ENCODE assay signal across 8 mouse cellular contexts in the genomic region with DNA sequence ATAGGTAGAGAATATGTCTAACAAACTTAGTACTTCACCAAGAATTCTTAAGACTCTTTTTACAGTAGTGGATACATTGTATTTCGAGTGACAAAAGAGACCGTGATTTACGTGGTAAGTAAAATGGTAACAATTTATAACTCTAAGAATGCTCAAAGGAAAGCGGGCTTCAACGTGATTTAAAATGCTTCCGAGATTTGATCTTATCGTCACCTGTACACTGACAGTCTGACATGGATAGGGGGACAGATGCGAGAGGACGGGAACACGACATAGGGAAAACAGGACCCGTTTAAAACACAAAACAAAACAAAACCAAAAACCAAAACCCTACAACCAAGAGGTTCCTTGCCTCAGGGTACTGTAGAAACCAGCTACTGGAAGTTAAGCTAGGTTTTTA. TPM values are rescaled to one million over a fixed set of nuclear protein-coding genes. Genes with fewer than 3 reads are reported as not detected.
A peak's percentile ranks its signal among the peaks of the same experiment; 100 is the strongest.
DNase-seq lines count a peak whose midpoint lies in the region; ATAC-seq and TF ChIP-seq lines count a peak whose summit lies in the region.

No protein-coding gene starts in this region.

- TF ChIP-seq EP300 in stomach, postnatal 0 days (optimal IDR thresholded peaks at IDR 0.05), result no peak

- H3K4me3 ChIP-seq in erythroblast, embryonic 14.5 days (replicated peaks), result peak overlapping the region; percentile 87
- peak overlapping the region; percentile 100 for H3K4me3 ChIP-seq in testis, adult 2 months (ENCODE audit: control insufficient read depth, low read depth, low read length)
- H3K4me3 ChIP-seq in liver, embryonic 11.5 days (ENCODE audit: low read depth, low read length), result peak overlapping the region; percentile 93
- peak overlapping the region; percentile 80 for H3K4me3 ChIP-seq in stomach, postnatal 0 days (ENCODE audit: low read depth, low read length)

- H3K4me1 ChIP-seq in erythroblast, embryonic 14.5 days (ENCODE audit: control insufficient read depth), result peaks cover 32% of the 10 kb centered on the region
- H3K4me1 ChIP-seq in testis, adult 2 months (ENCODE audit: control insufficient read depth, insufficient read depth, low read length), result peaks cover 5% of the 10 kb centered on the region
- peaks cover 10% of the 10 kb centered on the region for H3K4me1 ChIP-seq in liver, embryonic 11.5 days (replicated peaks; ENCODE audit: control insufficient read depth, insufficient read depth, low read length)
- no peaks in the 10 kb centered on the region; the same call in 1 of the 2 replicates for H3K4me1 ChIP-seq in stomach, postnatal 0 days (replicated peaks; ENCODE audit: control insufficient read depth, insufficient read depth)

- WGBS in liver, embryonic 11.5 days, result 23% methylated on average over 11 of the region's 11 CpGs
- WGBS in stomach, postnatal 0 days, result 16% methylated on average over 11 of the region's 11 CpGs

- no peak for ATAC-seq in erythroblast, adult 5-6 weeks (replicated peaks; ENCODE audit: low FRiP score, poor library complexity, severe bottlenecking)
- no peak for ATAC-seq in liver, embryonic 11.5 days (replicated peaks; ENCODE audit: low FRiP score)
- no peak for ATAC-seq in stomach, postnatal 0 days (ENCODE audit: low FRiP score, low TSS enrichment)

- no peak for TF ChIP-seq CTCF in testis, adult 2 months (IDR thresholded peaks at IDR 0.05; ENCODE audit: control insufficient read depth, insufficient read depth, insufficient replicate concordance, low read depth, low read length)
- TF ChIP-seq CTCF in stomach, postnatal 0 days (IDR thresholded peaks at IDR 0.05; ENCODE audit: low read depth), result no peak

- H3K27ac ChIP-seq in testis, adult 2 months (ENCODE audit: control insufficient read depth, insufficient read depth, low read depth, low read length), result peak overlapping the region; percentile 98
- 0 out of 2 replicates have a peak overlapping the region, but pooled peaks have one; percentile 67 for H3K27ac ChIP-seq in liver, embryonic 11.5 days (ENCODE audit: low read depth, low read length)
- peak overlapping the region; percentile 83 for H3K27ac ChIP-seq in stomach, postnatal 0 days (replicated peaks)

- H3K4me2 ChIP-seq in liver, embryonic 11.5 days, result peak overlapping the region; percentile 85
- peak overlapping the region; percentile 80 for H3K4me2 ChIP-seq in stomach, postnatal 0 days (replicated peaks; ENCODE audit: low read depth)

- H3K9ac ChIP-seq in liver, embryonic 11.5 days (ENCODE audit: low read depth, low read length), result peak overlapping the region; percentile 85
- H3K9ac ChIP-seq in stomach, postnatal 0 days (ENCODE audit: low read length), result peak overlapping the region; percentile 74

- H3K27me3 ChIP-seq in erythroblast, embryonic 14.5 days (ENCODE audit: control insufficient read depth), result no peaks in the 10 kb centered on the region
- H3K27me3 ChIP-seq in testis, adult 2 months (ENCODE audit: control insufficient read depth, insufficient read depth, low read length), result no peaks in the 10 kb centered on the region
- H3K27me3 ChIP-seq in liver, embryonic 11.5 days (replicated peaks; ENCODE audit: control insufficient read depth, insufficient read depth, low read length), result no peaks in the 10 kb centered on the region
- no peaks in the 10 kb centered on the region for H3K27me3 ChIP-seq in stomach, postnatal 0 days (ENCODE audit: control insufficient read depth, insufficient read depth, low read length)

- TF ChIP-seq POLR2A in testis, adult 2 months (IDR thresholded peaks at IDR 0.05; ENCODE audit: control insufficient read depth, low read depth, low read length), result no peak

- H3K36me3 ChIP-seq in erythroblast, embryonic 14.5 days (ENCODE audit: control insufficient read depth), result peaks cover 45% of the 10 kb centered on the region
- peaks cover 3% of the 10 kb centered on the region for H3K36me3 ChIP-seq in testis, adult 2 months (ENCODE audit: control insufficient read depth, insufficient read depth, low read length)
- H3K36me3 ChIP-seq in liver, embryonic 11.5 days (ENCODE audit: control insufficient read depth, insufficient read depth, low read length), result peaks cover 30% of the 10 kb centered on the region
- peaks cover 3% of the 10 kb centered on the region for H3K36me3 ChIP-seq in stomach, postnatal 0 days (ENCODE audit: control insufficient read depth, insufficient read depth, low read length)

- H3K9me3 ChIP-seq in erythroblast, embryonic 14.5 days (ENCODE audit: control insufficient read depth, low read length), result no peaks in the 10 kb centered on the region
- H3K9me3 ChIP-seq in liver, embryonic 11.5 days (ENCODE audit: control insufficient read depth, low read length), result no peaks in the 10 kb centered on the region
- H3K9me3 ChIP-seq in stomach, postnatal 0 days (ENCODE audit: control insufficient read depth, low read length), result no peaks in the 10 kb centered on the region

- no peak for DNase-seq in testis, postnatal 10 days (ENCODE audit: low spot score)
- DNase-seq in liver, embryonic 11.5 days (ENCODE audit: low spot score), result no peak
- no peak for DNase-seq in stomach, postnatal 0 days (ENCODE audit: low spot score)
- no peak for DNase-seq in left cerebral cortex, adult 18-20 months (ENCODE audit: low spot score in 2 of 2)
- no peak for DNase-seq in adrenal gland, postnatal 14 days

RNA-seq across cellular contexts. Expression of a gene that starts 0.6 kb away (rescaled TPM):
- 0.06 TPM in 1 of 2 replicates, not detected in the other for polyA plus RNA-seq in erythroblast, embryonic 14.5 days (2012)
- 5.9 and 16.7 TPM in 2 replicates for total RNA-seq in erythroblast, adult 5-6 weeks (2015; ENCODE audit: low replicate concordance)
- 5.9 and 6.6 TPM in 2 replicates for total RNA-seq in erythroblast, adult 5-6 weeks (2017; ENCODE audit: low replicate concordance)
- polyA plus RNA-seq in testis, adult 2 months (2012; rRNA removed), result 19.8 and 22.1 TPM in 2 replicates
- polyA plus RNA-seq in liver, embryonic 11.5 days (2014; fragmentation: Nextera tagmentation; extraction: Ambion mirVana), result 23.8 and 26.5 TPM in 2 replicates
- polyA plus RNA-seq in stomach, postnatal 0 days (2015; fragmentation: Nextera tagmentation; extraction: Ambion mirVana), result 20.7 and 22.3 TPM in 2 replicates
- total RNA-seq in left cerebral cortex, adult 18-20 months (2021), result 10 to 100 TPM; 50.9 to 54.3 TPM
- total RNA-seq in adrenal gland, postnatal 14 days (2021), result 35.6 and 41.5 TPM in 2 replicates

RNA-seq across cellular contexts. Expression of a gene that starts 0.8 kb away (rescaled TPM):
- 12.6 and 13.5 TPM in 2 replicates for polyA plus RNA-seq in erythroblast, embryonic 14.5 days (2012)
- total RNA-seq in erythroblast, adult 5-6 weeks (2015; ENCODE audit: low replicate concordance), result 17.9 and 19.2 TPM in 2 replicates
- total RNA-seq in erythroblast, adult 5-6 weeks (2017; ENCODE audit: low replicate concordance), result 53.0 and 74.6 TPM in 2 replicates
- 47.8 and 50.4 TPM in 2 replicates for polyA plus RNA-seq in testis, adult 2 months (2012; rRNA removed)
- polyA plus RNA-seq in liver, embryonic 11.5 days (2014; fragmentation: Nextera tagmentation; extraction: Ambion mirVana), result 296 and 310 TPM in 2 replicates
- 94.9 and 96.1 TPM in 2 replicates for polyA plus RNA-seq in stomach, postnatal 0 days (2015; fragmentation: Nextera tagmentation; extraction: Ambion mirVana)
- total RNA-seq in left cerebral cortex, adult 18-20 months (2021), result 100 to 1,000 TPM; 176 to 181 TPM
- 139 and 160 TPM in 2 replicates for total RNA-seq in adrenal gland, postnatal 14 days (2021)

RNA-seq across cellular contexts. Expression of a gene that starts 26.9 kb away (rescaled TPM):
- 0.03 TPM in 1 of 2 replicates, not detected in the other for polyA plus RNA-seq in erythroblast, embryonic 14.5 days (2012)
- total RNA-seq in erythroblast, adult 5-6 weeks (2015; ENCODE audit: low replicate concordance), result 2.7 TPM in 1 of 2 replicates, not detected in the other
- not detected in 2 replicates for total RNA-seq in erythroblast, adult 5-6 weeks (2017; ENCODE audit: low replicate concordance)
- polyA plus RNA-seq in testis, adult 2 months (2012; rRNA removed), result 68.5 and 75.4 TPM in 2 replicates
- 0.48 and 0.96 TPM in 2 replicates for polyA plus RNA-seq in liver, embryonic 11.5 days (2014; fragmentation: Nextera tagmentation; extraction: Ambion mirVana)
- 0.11 TPM in 1 of 2 replicates, not detected in the other for polyA plus RNA-seq in stomach, postnatal 0 days (2015; fragmentation: Nextera tagmentation; extraction: Ambion mirVana)
- 1 to 10 TPM; 1.8 to 2.3 TPM for total RNA-seq in left cerebral cortex, adult 18-20 months (2021)
- 0.33 and 0.90 TPM in 2 replicates for total RNA-seq in adrenal gland, postnatal 14 days (2021)

RNA-seq across cellular contexts. Expression of a gene that starts 34.1 kb away (rescaled TPM):
- polyA plus RNA-seq in erythroblast, embryonic 14.5 days (2012), result not detected in 2 replicates
- total RNA-seq in erythroblast, adult 5-6 weeks (2015; ENCODE audit: low replicate concordance), result not detected in 2 replicates
- total RNA-seq in erythroblast, adult 5-6 weeks (2017; ENCODE audit: low replicate concordance), result not detected in 2 replicates
- 0.19 and 0.23 TPM in 2 replicates for polyA plus RNA-seq in testis, adult 2 months (2012; rRNA removed)
- 0.23 and 0.38 TPM in 2 replicates for polyA plus RNA-seq in liver, embryonic 11.5 days (2014; fragmentation: Nextera tagmentation; extraction: Ambion mirVana)
- 0.28 and 0.34 TPM in 2 replicates for polyA plus RNA-seq in stomach, postnatal 0 days (2015; fragmentation: Nextera tagmentation; extraction: Ambion mirVana)
- total RNA-seq in left cerebral cortex, adult 18-20 months (2021), result under 1 TPM; 0.30 to 0.33 TPM
- 0.34 TPM in 1 of 2 replicates, not detected in the other for total RNA-seq in adrenal gland, postnatal 14 days (2021)

Comparison
In these comparisons a context has a peak if more than half of its experiments do, and no peak if none do; other contexts are left out.
1. RNA of a gene that starts 0.6 kb away (polyA plus RNA-seq): 23.8 to 26.5 TPM in liver, embryonic 11.5 days, 20.7 to 22.3 TPM in stomach, postnatal 0 days and 19.8 to 22.1 TPM in testis, adult 2 months; 0.06 TPM in erythroblast, embryonic 14.5 days; every median in the first group is over 10 times any median in the second.
2. RNA of a gene that starts 26.9 kb away (polyA plus RNA-seq): 68.5 to 75.4 TPM in testis, adult 2 months; 0.48 to 0.96 TPM in liver, embryonic 11.5 days, 0.11 TPM in stomach, postnatal 0 days and 0.03 TPM in erythroblast, embryonic 14.5 days; every median in the first group is over 10 times any median in the second.
3. Peak in every context shown above with its lines, with median percentiles within 50 percentile points of each other: H3K4me3 ChIP-seq and H3K27ac ChIP-seq.